Mouse (Mus musculus): Measurements from ENCODE around the gene Mak.
"Not testable (repeated sequence)": the region's sequence is repeated elsewhere in the genome, so short reads cannot be mapped to it uniquely, and the experiment has no call there.

Mak gene

DNA sequence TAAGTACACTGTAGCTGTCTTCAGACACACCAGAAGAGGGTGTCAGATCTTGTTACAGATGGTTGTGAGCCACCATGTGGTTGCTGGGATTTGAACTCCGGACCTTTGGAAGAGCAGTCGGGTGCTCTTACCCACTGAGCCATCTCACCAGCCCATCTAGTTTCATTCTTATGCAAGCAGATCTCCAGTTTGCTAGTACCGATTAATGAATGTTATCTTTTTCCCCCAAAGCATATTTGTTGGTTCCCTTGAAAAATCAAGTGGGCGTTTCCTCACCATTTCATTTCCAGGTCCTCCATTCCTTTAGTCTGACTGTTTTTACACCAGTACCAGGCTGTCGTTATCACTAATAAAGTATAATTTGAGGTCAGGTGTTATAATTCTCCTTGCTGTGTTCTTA lies 81.0 kb downstream of the Mak start:
- DNase-seq (ENCODE audit: low spot score): not testable (repeated sequence)

DNA sequence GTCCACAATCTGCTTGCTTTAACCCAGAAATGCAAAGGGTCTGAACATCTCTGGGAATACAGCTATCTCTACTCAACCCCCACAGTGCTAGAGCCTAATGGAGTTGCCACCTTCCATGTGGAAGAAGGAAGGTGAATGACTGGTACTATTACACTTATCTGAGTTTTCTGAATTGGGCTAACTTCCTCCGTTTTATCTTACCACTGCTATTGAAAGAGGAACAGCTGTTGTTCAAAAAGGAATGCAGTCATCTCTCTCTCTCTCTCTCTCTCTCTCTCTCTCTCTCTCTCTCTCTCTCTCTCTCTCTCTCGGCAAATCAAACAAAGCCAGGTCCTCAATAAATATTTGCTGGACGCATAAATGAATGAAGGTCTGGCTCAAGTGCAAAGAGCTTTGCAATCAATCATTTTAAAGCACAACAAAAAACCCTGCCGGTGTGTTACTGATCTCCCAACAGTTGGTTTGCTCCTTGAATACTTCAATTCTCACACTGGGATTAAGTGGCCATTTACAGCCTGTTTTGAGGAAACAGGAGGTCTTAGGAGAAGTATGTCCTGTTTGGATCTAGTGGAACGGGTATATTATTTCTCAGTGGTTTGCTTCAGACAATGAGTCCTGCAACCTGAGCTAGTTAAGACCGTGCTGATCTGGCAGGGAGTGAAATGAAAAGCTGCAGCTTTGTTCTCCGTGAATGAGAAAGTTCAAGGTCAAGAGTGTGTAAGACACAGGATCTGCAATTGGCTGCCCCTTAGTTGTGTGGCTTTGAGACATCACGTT lies 84.8 kb downstream of the Mak start:
- no peak for DNase-seq (ENCODE audit: low spot score)

DNA sequence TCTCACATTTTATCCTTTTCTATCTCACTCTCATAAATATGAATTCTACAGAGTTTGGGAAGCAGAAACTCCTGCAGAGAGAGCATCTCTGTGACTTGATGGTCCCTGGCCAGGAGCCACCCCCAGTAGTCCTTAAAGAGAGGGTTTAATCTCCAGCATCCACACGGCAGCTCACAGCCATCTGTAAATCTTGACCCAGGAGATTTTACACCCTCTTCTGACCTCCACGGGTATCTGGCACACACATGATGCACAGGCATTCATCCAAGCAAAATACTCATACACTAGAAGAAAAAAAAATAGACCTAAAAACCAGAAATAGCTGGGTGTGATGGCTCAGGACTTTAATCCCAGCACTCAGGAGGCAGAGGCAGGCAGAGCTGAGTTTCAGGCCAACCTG lies 91.1 kb downstream of the Mak start:
- no peak for DNase-seq (ENCODE audit: low spot score)

DNA sequence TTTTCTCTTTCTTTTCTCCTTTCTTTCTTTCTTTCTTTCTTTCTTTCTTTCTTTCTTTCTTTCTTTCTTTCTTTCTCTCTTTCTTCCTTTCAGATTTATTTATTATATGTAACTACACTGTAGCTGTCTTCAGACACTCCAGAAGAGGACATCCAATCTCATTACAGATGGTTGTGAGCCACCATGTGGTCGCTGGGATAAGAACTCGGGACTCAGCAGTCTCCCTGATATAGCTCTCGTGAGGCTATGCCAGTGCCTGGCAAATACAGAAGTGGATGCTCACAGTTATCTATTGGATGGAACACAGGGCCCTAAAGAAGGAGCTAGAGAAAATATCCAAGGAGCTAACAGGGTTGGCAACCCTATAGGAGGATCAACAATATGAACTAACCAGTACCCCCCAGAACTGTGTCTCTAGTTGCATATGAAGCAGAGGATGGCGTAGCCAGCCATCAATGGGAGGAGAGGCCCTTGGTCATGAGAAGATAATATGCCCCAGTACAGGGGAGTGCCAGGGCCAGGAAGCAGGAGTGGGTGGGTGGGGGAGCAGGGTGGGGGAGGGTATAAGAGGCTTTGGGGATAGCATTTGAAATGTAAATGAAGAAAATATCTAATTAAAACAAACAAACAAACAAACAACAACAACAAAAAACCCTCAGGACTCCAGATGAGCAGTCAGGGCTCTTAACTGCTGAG lies 91.8 kb downstream of the Mak start:
- DNase-seq (ENCODE audit: low spot score): not testable (repeated sequence)

DNA sequence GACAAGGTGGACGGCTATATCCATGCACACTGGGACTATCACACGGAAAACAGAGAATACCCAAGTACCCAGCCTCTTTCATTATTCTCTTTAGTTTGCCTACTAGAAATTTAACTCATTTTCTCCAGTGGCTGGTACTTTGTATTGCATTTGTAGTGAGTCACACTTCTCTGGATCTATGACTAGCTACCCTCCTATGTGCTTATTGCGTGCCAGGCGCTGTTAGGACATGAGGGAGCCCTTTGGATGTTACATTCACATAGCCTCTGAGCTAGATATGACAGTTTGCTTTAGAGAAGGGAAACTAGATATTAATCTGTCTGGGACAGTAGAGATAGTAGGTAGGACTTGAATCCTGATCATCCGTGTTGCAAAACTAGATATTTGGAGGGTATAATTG lies 93.4 kb downstream of the Mak start:
- DNase-seq (ENCODE audit: low spot score): no peak

DNA sequence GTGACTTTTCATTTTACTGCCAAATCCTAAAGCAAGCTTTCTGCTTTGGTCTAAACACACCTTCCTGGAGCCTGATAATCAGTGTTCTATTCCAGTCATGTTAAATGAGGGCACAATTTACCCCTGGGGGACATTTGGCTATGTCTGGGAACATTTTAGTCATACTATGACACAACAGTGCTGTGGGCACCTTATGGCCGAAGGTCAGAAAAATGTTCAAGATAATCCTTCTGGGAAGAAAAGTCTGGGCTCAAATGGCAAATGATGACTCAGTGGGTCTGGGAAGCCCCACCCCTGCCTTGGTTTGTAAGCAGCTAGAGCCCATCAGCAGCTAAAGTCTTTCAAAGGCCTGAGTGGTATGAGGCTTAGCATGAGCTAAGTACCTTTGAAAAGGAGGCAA lies 96.7 kb downstream of the Mak start:
- DNase-seq (ENCODE audit: low spot score): no peak

DNA sequence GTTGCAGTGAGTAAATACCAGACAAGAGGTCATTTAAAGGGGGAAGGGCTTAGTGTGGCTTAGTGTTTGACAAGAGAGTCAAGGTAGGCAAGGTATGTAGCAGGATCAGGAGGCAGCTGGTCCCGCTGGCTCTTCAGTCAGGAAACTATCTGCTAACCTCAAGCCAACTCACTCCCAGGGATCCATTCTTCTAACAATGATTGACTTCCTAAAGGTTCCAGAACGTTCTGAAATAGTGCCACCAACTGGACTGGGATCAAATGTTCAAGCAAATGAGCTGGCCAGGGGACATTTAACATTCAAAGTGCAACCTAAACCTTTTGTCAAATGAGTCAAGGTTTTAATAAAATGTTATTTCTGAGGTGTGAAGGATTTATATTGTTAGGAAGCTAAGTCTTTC lies 100.2 kb downstream of the Mak start:
- no peak for DNase-seq (ENCODE audit: low spot score)

DNA sequence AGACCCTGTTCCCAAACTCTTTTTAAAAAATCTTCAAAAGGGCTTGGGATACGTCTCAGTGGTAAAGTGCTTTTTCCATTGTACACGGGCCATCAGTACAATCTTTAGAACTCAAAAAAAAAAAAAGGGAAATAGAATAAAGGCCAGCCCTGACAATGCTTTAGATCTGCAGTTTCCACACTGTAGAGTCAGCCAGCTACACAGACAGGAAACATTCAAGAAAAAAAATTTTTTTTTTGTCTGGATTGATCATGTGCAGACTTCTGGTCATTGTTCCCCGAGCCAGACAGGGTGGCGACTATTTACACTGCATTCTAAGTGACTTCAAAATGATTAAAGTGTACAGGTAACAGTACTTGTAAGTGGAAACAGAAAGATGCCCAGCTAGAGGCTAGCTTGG lies 100.9 kb downstream of the Mak start:
- no peak for DNase-seq (ENCODE audit: low spot score)

DNA sequence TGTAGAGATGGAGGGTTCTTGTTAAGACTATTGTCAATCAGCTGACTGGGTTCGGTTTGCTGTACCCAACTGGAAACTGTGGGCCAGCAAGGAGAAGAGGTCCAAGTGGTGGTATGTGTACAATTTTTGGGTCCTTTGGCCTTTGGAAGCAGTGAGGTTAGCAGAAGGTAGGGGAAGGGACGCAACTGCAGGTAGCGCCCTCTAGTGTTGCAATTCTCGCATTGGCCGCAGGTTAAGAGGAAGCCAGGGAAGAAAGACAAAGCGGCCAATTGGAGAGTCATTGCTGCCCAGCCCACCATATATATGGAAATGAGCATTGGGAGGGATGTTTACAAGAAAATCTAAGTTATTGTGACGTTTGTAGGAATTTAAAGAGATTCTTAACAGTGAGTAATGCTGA lies 101.9 kb downstream of the Mak start:
- no peak for DNase-seq (ENCODE audit: low spot score)

Data from urinary bladder, postnatal 10 days (tissue).